Mouse (Mus musculus) heart, embryonic 10.5 days (tissue): ENCODE data around the gene G3bp2. TPM values are rescaled to one million over a fixed set of nuclear protein-coding genes. Genes with fewer than 3 reads are reported as not detected.
A peak's percentile ranks its signal among the peaks of the same experiment; 100 is the strongest.
"Not testable (repeated sequence)": the region's sequence is repeated elsewhere in the genome, so short reads cannot be mapped to it uniquely, and the experiment has no call there.

ENCODE experiments used
- DNase-seq: peaks from one replicate; pipeline ENCODE4 v3.0.0-alpha.2; 2017; ENCODE audit warnings: low spot score
- H3K27ac ChIP-seq: fragments of 300-500 bp; sonication (generic); 2 replicates; pipeline ENCODE4 v1.5.1; 2016; ENCODE audit warnings: mild to moderate bottlenecking
- H3K27me3 ChIP-seq: fragments of 300-500 bp; sonication (generic); 2 replicates; pipeline ENCODE4 v1.6.1; 2016; ENCODE audit warnings: mild to moderate bottlenecking; ENCODE audit not compliant: poor library complexity, insufficient read depth, severe bottlenecking
- H3K36me3 ChIP-seq: fragments of 300-500 bp; sonication (generic); 2 replicates; pipeline ENCODE4 v1.6.1; 2016; ENCODE audit warnings: mild to moderate bottlenecking, moderate library complexity
- H3K4me1 ChIP-seq: fragments of 300-500 bp; sonication (generic); 2 replicates; pipeline ENCODE4 v1.6.1; 2016; ENCODE audit warnings: mild to moderate bottlenecking
- H3K4me3 ChIP-seq: fragments of 300-500 bp; sonication (generic); 2 replicates; pipeline ENCODE4 v1.5.1; 2016; ENCODE audit warnings: mild to moderate bottlenecking, moderate library complexity
- H3K9me3 ChIP-seq: fragments of 300-500 bp; sonication (generic); 2 replicates; pipeline ENCODE4 v1.6.1; 2016; ENCODE audit warnings: mild to moderate bottlenecking, moderate library complexity
- WGBS: fragments of 180-500 bp; shearing (Covaris S2); methylation state at CpG from one replicate; pipeline ENCODE4 v1.1.7; 2016; 5-methylcytosine and 5-hydroxymethylcytosine counted together
- polyA plus RNA-seq: library from polyadenylated mRNA; unstranded; fragments of >200 nt; fragmentation: Nextera tagmentation; extraction: Ambion mirVana; gene quantifications from 2 replicates; pipeline ENCODE4 v1.2.1, GENCODE M21; 2016

G3bp2 gene
- polyA plus RNA-seq = 207 and 210 TPM in 2 replicates

DNA sequence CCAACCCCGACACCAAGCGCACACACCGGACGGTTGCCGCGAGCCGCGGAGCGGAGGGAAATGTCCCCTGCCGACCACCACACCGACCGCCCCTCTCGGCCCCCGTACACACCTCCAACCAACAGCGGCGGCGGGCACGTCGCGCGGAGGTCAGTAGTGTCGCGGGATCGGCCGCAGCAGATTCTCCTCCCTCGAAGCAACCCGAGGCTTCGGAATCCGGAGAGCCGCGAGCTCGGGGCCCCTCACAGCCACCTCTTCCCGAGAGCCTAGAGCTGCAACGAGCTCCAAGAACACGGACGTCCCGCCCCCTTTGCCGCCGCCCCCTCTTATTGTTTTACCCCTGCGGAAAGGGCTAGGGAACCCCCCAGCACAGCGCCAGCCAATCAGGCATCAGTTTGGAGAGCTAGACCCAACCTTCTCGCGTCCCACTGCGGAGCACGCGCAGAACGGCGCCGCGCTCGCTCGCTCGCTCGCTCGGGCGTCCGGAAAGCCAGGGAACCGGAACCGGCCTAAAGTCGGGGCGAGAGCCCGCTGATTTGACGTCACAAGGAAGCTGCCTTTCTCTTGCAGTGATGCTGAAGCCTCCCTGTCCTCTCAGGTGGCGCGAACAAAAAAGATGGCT, at the start of gene G3bp2:
TSS of gene G3bp2 (minus strand) at position 303 of the 622 bp plus-strand sequence.
- under 1% methylated on average over 65 of the region's 65 CpGs for WGBS
- no peaks in the 10 kb centered on the region for H3K27me3 ChIP-seq

GRCm38 (mm10) chr5:92133006-92133405, 49.5 kb upstream of the G3bp2 start:
- not testable (repeated sequence) for H3K27ac ChIP-seq, H3K9me3 ChIP-seq, DNase-seq, H3K4me3 ChIP-seq, H3K36me3 ChIP-seq, H3K27me3 ChIP-seq
- H3K4me1 ChIP-seq = peaks cover 21% of the 10 kb centered on the region
- 67% methylated on average over 4 of the region's 4 CpGs for whole genome bisulfite sequencing

More for the DNA sequence above, at the start of gene G3bp2:
- H3K27ac ChIP-seq = peak within 1 kb of the TSS; percentile 95
- peak within 1 kb of the TSS; percentile 75 for H3K4me3 ChIP-seq
- no peaks in the 10 kb centered on the region for H3K9me3 ChIP-seq
- DNase-seq = peak; percentile 100
- no peaks in the 10 kb centered on the region for H3K36me3 ChIP-seq
- peaks cover 31% of the 10 kb centered on the region for H3K4me1 ChIP-seq

- Histone ChIP-seq H3K9me3 (no peaks in the 10 kb centered on the region), H3K27ac (no peak overlapping the region), H3K36me3 (peaks cover 7% of the 10 kb centered on the region; the same call in 1 of the 2 replicates), H3K27me3 (no peaks in the 10 kb centered on the region), H3K4me1 (peaks cover 26% of the 10 kb centered on the region), H3K4me3 (no peak overlapping the region)
- WGBS = 96% methylated on average over 4 of the region's 4 CpGs
- no peak for DNase-seq
These were observed 48.6 kb upstream of the G3bp2 start for GRCm38 (mm10) chr5:92132127-92132526.

DNA sequence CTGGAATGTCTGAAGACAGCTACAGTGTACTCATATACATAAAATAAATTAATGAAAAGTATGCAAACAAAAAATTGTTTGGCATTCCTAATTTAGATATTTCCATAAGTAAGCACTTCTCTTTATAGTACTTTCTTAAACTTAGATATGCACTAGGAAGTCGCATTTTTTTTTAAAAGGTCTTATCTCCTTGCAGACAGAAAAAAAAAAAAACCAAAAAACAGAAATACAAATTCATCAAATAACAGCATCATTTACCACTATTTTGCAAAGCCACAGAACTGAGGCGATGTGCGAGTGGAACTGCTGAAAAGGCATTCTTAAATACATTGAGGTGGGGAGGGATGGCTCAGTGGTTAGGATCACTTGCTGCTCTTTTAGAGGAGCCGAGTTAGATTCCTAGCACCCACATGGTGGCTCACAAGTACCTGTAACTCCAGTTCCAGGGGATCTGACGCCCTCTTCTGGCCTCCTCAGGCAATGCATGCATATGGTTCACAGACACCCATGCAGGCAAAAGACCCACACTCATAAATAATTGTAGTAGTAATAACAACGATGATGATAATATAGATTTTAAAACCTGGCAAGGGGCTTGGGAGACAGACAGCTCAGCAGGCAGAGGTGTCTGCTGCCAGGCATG, 46.6 kb upstream of the G3bp2 start:
- 86% methylated on average over 6 of the region's 6 CpGs for WGBS
- H3K27me3 ChIP-seq = no peaks in the 10 kb centered on the region
- DNase-seq = no peak
- H3K4me3 ChIP-seq = no peak overlapping the region
- H3K27ac ChIP-seq = no peak overlapping the region
- H3K9me3 ChIP-seq = no peaks in the 10 kb centered on the region
- peaks cover 25% of the 10 kb centered on the region for H3K4me1 ChIP-seq
- H3K36me3 ChIP-seq = peaks cover 7% of the 10 kb centered on the region; the same call in 1 of the 2 replicates

- no peak for DNase-seq
- Histone ChIP-seq H3K4me1 (peaks cover 25% of the 10 kb centered on the region), H3K9me3 (no peaks in the 10 kb centered on the region), H3K4me3 (no peak overlapping the region), H3K27me3 (no peaks in the 10 kb centered on the region), H3K27ac (peak overlapping the region; percentile 80; the same call in 1 of the 2 replicates), H3K36me3 (peaks cover 12% of the 10 kb centered on the region; the same call in 1 of the 2 replicates)
- WGBS = 33% methylated on average over 1 of the region's 1 CpGs
These were observed 45.8 kb upstream of the G3bp2 start for GRCm38 (mm10) chr5:92129321-92129768.

DNA sequence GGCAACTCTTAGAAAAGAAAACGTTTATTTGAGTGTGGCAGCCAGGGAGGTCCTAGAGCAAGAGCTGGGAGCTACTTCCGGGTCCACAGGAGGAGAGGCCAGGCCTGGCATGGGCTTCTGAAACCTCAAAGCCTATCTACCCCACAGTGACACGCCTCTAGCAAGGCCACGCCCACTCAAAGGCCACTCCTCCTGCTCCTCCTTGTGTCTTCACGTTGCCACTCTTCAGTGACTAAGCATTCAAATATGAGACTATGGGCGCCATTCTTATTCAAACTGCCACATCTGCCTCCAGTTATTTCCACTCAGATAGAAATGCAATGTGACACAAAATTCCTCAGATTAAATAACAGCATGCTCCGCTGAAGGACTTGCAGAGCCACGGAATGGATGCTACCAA, 45.1 kb upstream of the G3bp2 start:
- no peaks in the 10 kb centered on the region for H3K27me3 ChIP-seq
- H3K4me3 ChIP-seq = peak overlapping the region; percentile 44
- peak overlapping the region; percentile 80; the same call in 1 of the 2 replicates for H3K27ac ChIP-seq
- peak; percentile 95 for DNase-seq
- WGBS = 10% methylated on average over 8 of the region's 8 CpGs
- H3K36me3 ChIP-seq = peaks cover 12% of the 10 kb centered on the region; the same call in 1 of the 2 replicates
- H3K4me1 ChIP-seq = peaks cover 25% of the 10 kb centered on the region
- no peaks in the 10 kb centered on the region for H3K9me3 ChIP-seq

- H3K4me1 ChIP-seq = peaks cover 25% of the 10 kb centered on the region
- 90% methylated on average over 10 of the region's 10 CpGs for WGBS
- H3K27ac ChIP-seq = peak overlapping the region; percentile 80
- no peak overlapping the region for H3K4me3 ChIP-seq
- peaks cover 9% of the 10 kb centered on the region; the same call in 1 of the 2 replicates for H3K36me3 ChIP-seq
- DNase-seq = no peak
- no peaks in the 10 kb centered on the region for H3K9me3 ChIP-seq
- H3K27me3 ChIP-seq = no peaks in the 10 kb centered on the region
These were observed 44.2 kb upstream of the G3bp2 start for GRCm38 (mm10) chr5:92127751-92128150.

- peak; percentile 86 for DNase-seq
- Histone ChIP-seq H3K9me3 (no peaks in the 10 kb centered on the region), H3K4me1 (peaks cover 25% of the 10 kb centered on the region), H3K4me3 (no peak overlapping the region), H3K27me3 (no peaks in the 10 kb centered on the region), H3K36me3 (peaks cover 9% of the 10 kb centered on the region; the same call in 1 of the 2 replicates), H3K27ac (peak overlapping the region; percentile 80)
- WGBS = 62% methylated on average over 9 of the region's 9 CpGs
These were observed 43.7 kb upstream of the G3bp2 start for GRCm38 (mm10) chr5:92127141-92127625.

GRCm38 (mm10) chr5:92125446-92125845, 41.9 kb upstream of the G3bp2 start:
- Histone ChIP-seq H3K4me3 (no peak overlapping the region), H3K27ac (no peak overlapping the region), H3K36me3 (0 out of 2 replicates have a peak, but pooled peaks cover 7% of the 10 kb centered on the region), H3K9me3 (no peaks in the 10 kb centered on the region), H3K27me3 (no peaks in the 10 kb centered on the region), H3K4me1 (peaks cover 25% of the 10 kb centered on the region)
- DNase-seq = no peak
- 95% methylated on average over 3 of the region's 3 CpGs for WGBS

- WGBS = 77% methylated on average over 4 of the region's 4 CpGs
- H3K27ac ChIP-seq = no peak overlapping the region
- 0 out of 2 replicates have a peak, but pooled peaks cover 7% of the 10 kb centered on the region for H3K36me3 ChIP-seq
- no peaks in the 10 kb centered on the region for H3K27me3 ChIP-seq
- no peak for DNase-seq
- no peaks in the 10 kb centered on the region for H3K9me3 ChIP-seq
- peaks cover under 1% of the 10 kb centered on the region for H3K4me1 ChIP-seq
- no peak overlapping the region for H3K4me3 ChIP-seq
These were observed 38.1 kb upstream of the G3bp2 start for GRCm38 (mm10) chr5:92121636-92122035.

GRCm38 (mm10) chr5:92117823-92118403, 34.4 kb upstream of the G3bp2 start:
- Histone ChIP-seq H3K4me1 (no peaks in the 10 kb centered on the region), H3K27me3 (no peaks in the 10 kb centered on the region), H3K27ac (no peak overlapping the region), H3K36me3 (0 out of 2 replicates have a peak, but pooled peaks cover 2% of the 10 kb centered on the region), H3K9me3 (no peaks in the 10 kb centered on the region), H3K4me3 (no peak overlapping the region)
- WGBS = 48% methylated on average over 12 of the region's 12 CpGs
- DNase-seq = peak; percentile 89

DNA sequence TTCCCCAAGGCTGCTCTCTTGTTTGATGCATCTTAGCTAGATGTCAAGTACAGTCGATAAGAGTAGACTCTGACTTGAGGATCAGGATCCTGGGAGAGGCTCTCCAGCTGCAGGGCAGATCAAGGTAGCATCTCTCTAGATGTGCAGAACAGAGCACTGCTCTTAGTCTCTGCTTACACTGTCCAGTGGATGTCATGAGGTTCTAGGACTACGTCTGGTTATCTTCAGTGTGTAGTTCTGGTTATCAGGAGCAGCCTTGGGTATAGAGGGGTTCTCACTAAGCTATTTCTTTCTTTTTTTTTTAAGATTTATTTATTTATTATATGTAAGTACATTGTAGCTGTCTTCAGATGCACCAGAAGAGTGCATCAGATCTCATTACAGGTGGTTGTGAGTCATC, 31.4 kb upstream of the G3bp2 start:
- H3K4me3 ChIP-seq = no peak overlapping the region
- no peaks in the 10 kb centered on the region for H3K36me3 ChIP-seq
- 67% methylated on average over 2 of the region's 2 CpGs for WGBS
- no peak overlapping the region for H3K27ac ChIP-seq
- DNase-seq = no peak
- H3K4me1 ChIP-seq = peaks cover 8% of the 10 kb centered on the region; the same call in 1 of the 2 replicates
- no peaks in the 10 kb centered on the region for H3K9me3 ChIP-seq
- H3K27me3 ChIP-seq = no peaks in the 10 kb centered on the region

GRCm38 (mm10) chr5:92114223-92114622, 30.7 kb upstream of the G3bp2 start:
- Histone ChIP-seq H3K4me3 (no peak overlapping the region), H3K4me1 (peaks cover 8% of the 10 kb centered on the region; the same call in 1 of the 2 replicates), H3K9me3 (no peaks in the 10 kb centered on the region), H3K27me3 (no peaks in the 10 kb centered on the region), H3K36me3 (no peaks in the 10 kb centered on the region), H3K27ac (no peak overlapping the region)
- no peak for DNase-seq
- 78% methylated on average over 6 of the region's 6 CpGs for WGBS
